Mouse (Mus musculus): ENCODE measurements around the gene Wwox. TPM values are rescaled to one million over a fixed set of nuclear protein-coding genes. Genes with fewer than 3 reads are reported as not detected.

Gene Wwox
- polyA plus RNA-seq, 1 experiment from 2014 or later = 10.5 TPM

DNA sequence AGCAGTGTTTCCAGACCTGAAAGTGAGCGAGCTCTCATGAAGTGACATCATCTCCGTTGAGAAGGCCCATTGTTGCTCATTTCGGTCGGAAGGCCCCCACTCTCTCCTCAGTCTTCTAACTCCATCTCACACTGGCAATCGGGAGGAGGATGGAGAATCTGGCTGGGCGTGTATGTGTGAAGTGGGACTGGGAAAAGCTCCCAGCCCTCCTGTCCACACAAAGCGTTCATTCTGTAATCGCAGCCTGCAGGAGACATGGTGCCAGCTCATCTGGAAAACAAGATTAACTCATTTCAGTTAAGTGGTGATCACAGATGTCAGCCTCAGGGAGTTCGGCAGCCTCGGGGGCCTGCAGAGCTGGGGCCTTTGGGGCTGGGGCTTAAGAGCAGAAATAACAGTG lies 497.4 kb downstream of the Wwox start:
- H3K36me3 ChIP-seq = no peaks in the 10 kb centered on the region
- H3K27ac ChIP-seq = no peak overlapping the region
- WGBS = 9% methylated on average over 10 of the region's 10 CpGs
- ATAC-seq (ENCODE audit: insufficient number of reproducible peaks, insufficient read depth, low FRiP score, low TSS enrichment) = no peak
- H3K27me3 ChIP-seq = no peaks in the 10 kb centered on the region
- no peak overlapping the region for H3K4me2 ChIP-seq (replicated peaks)
- no peaks in the 10 kb centered on the region for H3K9me3 ChIP-seq
- H3K4me1 ChIP-seq = peaks cover 6% of the 10 kb centered on the region
- no peak overlapping the region for H3K9ac ChIP-seq
- H3K4me3 ChIP-seq = no peak overlapping the region

DNA sequence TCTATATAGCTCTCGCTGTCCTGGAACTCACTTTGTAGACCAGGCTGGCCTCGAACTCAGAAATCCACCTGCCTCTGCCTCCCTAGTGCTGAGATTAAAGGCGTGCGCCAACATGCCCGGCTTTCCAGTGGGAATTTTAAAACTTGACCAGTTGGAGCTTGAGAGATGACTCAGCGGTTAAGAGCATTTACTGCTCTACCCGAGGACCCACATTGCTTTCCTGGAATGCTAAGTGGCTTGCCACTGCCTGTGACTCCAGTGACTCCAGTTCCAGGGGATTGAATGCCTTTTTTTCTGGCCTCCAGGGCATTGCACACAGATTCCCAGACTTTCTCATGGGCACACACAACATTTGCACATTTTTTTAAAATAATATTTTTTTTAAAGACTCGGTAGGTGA lies 499.9 kb downstream of the Wwox start:
- Histone ChIP-seq H3K9me3 (no peaks in the 10 kb centered on the region), H3K9ac (no peak overlapping the region), H3K27ac (no peak overlapping the region), H3K4me1 (no peaks in the 10 kb centered on the region), H3K4me2 (replicated peaks) (no peak overlapping the region), H3K36me3 (no peaks in the 10 kb centered on the region), H3K27me3 (no peaks in the 10 kb centered on the region), H3K4me3 (no peak overlapping the region)
- ATAC-seq (ENCODE audit: insufficient number of reproducible peaks, insufficient read depth, low FRiP score, low TSS enrichment) = no peak
- 85% methylated on average over 8 of the region's 8 CpGs for WGBS

DNA sequence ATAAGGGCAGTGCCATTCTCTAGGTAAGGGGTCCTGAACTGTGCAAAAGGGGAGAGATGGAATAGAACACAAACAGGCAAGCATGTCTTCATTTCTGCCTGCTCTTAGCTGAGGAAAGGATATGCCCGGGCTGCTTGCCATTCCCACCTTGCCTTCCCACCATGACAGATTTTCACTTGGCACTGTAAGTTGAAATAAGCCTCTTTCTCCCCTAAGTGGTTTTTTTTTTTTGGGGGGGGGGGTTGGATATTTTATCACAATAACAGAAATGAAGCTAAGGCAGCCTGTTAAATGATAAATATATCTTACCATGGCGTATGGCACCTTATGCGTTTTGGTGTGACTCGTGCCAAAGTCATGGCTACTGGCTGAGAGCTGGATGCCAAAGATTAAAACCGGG lies 501.6 kb downstream of the Wwox start:
- Histone ChIP-seq H3K4me1 (no peaks in the 10 kb centered on the region), H3K36me3 (no peaks in the 10 kb centered on the region), H3K4me3 (no peak overlapping the region), H3K27ac (no peak overlapping the region), H3K4me2 (replicated peaks) (no peak overlapping the region), H3K9me3 (no peaks in the 10 kb centered on the region), H3K27me3 (no peaks in the 10 kb centered on the region), H3K9ac (no peak overlapping the region)
- no peak for ATAC-seq (ENCODE audit: insufficient number of reproducible peaks, insufficient read depth, low FRiP score, low TSS enrichment)
- whole genome bisulfite sequencing = 91% methylated on average over 5 of the region's 5 CpGs

DNA sequence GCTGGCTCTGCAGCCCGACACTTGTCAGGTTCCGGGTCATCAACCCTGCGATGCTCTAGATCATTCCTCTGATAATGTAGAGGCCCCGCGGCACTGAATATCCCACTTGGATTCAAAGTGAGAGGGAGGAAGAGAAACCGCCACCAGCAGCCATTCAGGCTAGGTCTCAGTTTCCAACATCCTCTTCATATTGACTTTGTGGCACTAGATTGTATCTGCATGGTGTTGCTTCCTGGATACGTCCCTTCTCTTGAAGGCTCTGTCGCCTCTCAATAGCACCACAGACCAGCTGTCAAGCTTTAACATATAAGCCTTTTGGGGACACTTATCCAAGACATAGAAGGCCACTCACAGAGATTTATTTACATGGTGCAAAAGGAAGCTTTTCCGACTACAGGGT lies 502.2 kb downstream of the Wwox start:
- Histone ChIP-seq H3K36me3 (no peaks in the 10 kb centered on the region), H3K4me2 (replicated peaks) (no peak overlapping the region), H3K4me1 (no peaks in the 10 kb centered on the region), H3K4me3 (no peak overlapping the region), H3K9ac (no peak overlapping the region), H3K27ac (no peak overlapping the region), H3K27me3 (no peaks in the 10 kb centered on the region), H3K9me3 (no peaks in the 10 kb centered on the region)
- 81% methylated on average over 9 of the region's 9 CpGs for WGBS
- no peak for ATAC-seq (ENCODE audit: insufficient number of reproducible peaks, insufficient read depth, low FRiP score, low TSS enrichment)

DNA sequence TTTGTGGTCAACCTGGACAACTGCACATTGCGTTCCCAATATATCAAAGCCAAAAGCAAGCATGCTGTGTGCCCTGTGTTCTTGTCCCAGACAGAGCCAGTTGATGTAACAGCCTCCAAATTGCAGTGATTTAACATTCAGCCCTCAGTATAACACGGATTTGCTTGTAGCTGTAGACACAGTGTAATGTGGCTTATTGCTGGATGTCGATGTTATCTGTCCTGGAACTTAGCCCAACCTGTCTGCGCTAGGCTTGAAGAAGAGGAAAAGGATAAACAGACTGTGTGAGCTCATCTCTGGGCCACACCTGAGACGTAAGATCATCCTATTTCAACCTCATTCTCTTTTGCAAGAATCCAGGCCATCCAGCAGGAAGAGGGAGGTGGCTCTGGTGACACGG lies 508.5 kb downstream of the Wwox start:
- Histone ChIP-seq H3K4me3 (no peak overlapping the region), H3K36me3 (no peaks in the 10 kb centered on the region), H3K4me2 (replicated peaks) (no peak overlapping the region), H3K4me1 (no peaks in the 10 kb centered on the region), H3K27ac (no peak overlapping the region), H3K9ac (no peak overlapping the region), H3K9me3 (no peaks in the 10 kb centered on the region), H3K27me3 (no peaks in the 10 kb centered on the region)
- 74% methylated on average over 6 of the region's 6 CpGs for WGBS
- ATAC-seq (ENCODE audit: insufficient number of reproducible peaks, insufficient read depth, low FRiP score, low TSS enrichment) = no peak

DNA sequence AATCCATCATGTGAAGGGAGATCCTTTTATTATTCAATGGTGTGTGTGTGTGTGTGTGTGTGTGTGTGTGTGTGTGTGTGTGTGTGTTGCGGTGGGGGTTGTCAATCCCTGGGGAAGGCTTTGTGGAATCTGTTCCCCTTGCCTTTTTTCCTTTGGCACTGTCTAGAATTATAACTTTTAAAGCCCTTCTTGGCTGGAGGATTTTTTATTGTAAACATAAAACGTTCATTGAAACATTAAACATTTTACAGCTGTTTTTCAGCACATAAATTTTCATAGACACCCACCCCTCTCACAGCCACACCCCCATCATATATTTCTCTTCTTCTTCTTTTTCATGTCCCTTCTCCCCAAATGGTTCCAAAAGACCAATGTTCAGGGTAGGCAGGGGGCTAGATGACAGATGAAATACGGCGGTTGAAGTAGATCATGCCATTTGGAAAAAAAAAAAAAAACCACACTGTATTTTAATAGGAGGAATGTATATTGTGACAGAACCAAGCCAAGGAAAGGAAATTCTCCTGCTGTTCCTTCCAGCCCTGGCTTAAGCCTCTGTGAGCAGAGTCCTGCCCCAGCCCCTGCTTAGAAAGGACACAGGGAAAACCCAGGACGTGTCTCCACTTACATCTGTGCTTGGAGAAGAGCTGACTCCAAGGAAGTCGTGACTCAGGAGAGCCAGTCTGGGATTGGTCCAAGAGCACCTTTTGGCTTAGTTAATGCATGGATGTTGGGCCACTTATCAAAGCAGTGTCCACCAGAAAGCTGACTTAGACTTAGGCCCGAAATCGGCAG lies 517.1 kb downstream of the Wwox start:
- H3K9me3 ChIP-seq = no peaks in the 10 kb centered on the region
- no peaks in the 10 kb centered on the region for H3K36me3 ChIP-seq
- no peak overlapping the region for H3K9ac ChIP-seq
- 68% methylated on average over 8 of the region's 8 CpGs for WGBS
- H3K4me1 ChIP-seq = peaks cover 4% of the 10 kb centered on the region
- no peaks in the 10 kb centered on the region for H3K27me3 ChIP-seq
- H3K4me2 ChIP-seq (replicated peaks) = no peak overlapping the region
- ATAC-seq (ENCODE audit: insufficient number of reproducible peaks, insufficient read depth, low FRiP score, low TSS enrichment) = no peak
- H3K4me3 ChIP-seq = no peak overlapping the region
- no peak overlapping the region for H3K27ac ChIP-seq

DNA sequence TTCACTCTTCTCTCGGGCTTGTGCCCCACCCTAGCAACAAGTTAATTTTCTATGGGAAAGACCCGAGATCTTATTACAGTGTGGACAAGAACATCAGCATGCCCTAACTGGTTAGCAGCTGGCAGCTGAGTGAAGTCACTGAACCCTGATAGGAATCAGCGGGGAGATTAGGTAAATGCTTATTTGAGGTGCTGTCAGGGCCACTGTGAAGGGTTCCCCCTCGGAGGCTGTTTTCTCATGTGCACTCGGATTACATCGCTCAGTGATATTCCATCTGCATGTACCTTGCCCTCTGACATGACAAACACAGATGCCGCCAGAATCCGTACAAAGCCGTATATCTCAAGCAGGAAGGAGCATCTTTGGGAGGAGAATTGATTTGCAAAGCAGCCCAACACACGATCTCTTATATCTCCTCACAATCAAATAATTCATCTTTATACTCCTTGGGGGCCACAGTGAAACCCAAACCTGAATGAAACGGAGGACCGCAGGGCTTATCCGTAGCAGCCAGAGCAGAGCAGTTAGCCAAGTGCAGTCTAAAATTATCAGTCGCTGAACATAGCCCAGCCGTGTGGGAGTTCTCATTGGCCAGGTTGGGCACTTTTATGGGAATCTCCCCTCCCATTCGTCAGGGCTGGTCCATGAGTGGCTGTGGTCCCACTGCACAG lies 519.1 kb downstream of the Wwox start:
- Histone ChIP-seq H3K4me3 (no peak overlapping the region), H3K9ac (no peak overlapping the region), H3K36me3 (no peaks in the 10 kb centered on the region), H3K4me1 (peaks cover 4% of the 10 kb centered on the region), H3K27me3 (no peaks in the 10 kb centered on the region), H3K4me2 (replicated peaks) (no peak overlapping the region), H3K27ac (no peak overlapping the region), H3K9me3 (no peaks in the 10 kb centered on the region)
- no peak for ATAC-seq (ENCODE audit: insufficient number of reproducible peaks, insufficient read depth, low FRiP score, low TSS enrichment)
- WGBS = 55% methylated on average over 16 of the region's 16 CpGs

DNA sequence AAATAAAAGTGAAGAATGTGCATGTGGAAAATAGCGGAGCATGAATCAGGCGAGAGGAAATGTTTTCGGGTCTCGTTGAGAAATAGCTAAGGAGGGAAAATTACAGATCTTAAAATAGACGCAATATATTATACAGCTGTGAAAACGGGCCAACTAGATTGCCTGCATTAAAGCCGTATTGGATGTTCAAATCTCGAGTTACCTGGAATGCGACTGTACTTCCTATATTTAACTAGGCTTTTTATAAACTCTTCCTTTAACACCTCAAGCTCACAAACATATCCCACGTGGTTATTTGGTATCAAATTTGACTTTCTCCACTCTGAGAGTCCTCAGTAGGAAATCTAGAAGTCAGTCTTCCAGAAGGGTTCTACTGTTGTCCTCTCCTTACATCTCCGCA lies 520.0 kb downstream of the Wwox start:
- WGBS = 81% methylated on average over 11 of the region's 11 CpGs
- no peaks in the 10 kb centered on the region for H3K9me3 ChIP-seq
- ATAC-seq (ENCODE audit: insufficient number of reproducible peaks, insufficient read depth, low FRiP score, low TSS enrichment) = no peak

DNA sequence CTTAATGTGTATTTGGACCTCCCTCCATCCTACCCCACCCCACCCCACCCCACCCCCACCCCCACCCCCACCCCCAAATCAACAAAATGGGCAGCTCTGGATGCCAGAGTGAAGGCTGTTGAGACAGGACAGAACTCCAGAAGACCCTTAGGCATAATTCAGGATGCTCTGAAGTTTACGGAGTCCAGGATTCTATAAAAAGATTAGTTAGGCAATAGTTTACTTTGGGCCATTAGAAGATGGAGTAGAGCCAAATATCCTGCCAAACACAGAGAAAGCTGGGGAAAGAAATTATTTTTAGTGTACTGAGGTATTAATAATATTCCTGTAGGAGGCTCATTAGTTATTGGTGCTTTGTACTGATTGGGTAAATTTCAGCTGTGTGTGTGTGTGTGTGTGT lies 523.0 kb downstream of the Wwox start:
- no peak for ATAC-seq (ENCODE audit: insufficient number of reproducible peaks, insufficient read depth, low FRiP score, low TSS enrichment)
- H3K27me3 ChIP-seq = no peaks in the 10 kb centered on the region
- no peak overlapping the region for H3K27ac ChIP-seq
- H3K4me2 ChIP-seq (replicated peaks) = no peak overlapping the region
- no peaks in the 10 kb centered on the region for H3K36me3 ChIP-seq
- no peaks in the 10 kb centered on the region for H3K9me3 ChIP-seq
- H3K4me1 ChIP-seq = peaks cover 4% of the 10 kb centered on the region
- 95% methylated on average over 1 of the region's 1 CpGs for WGBS
- H3K9ac ChIP-seq = no peak overlapping the region
- H3K4me3 ChIP-seq = no peak overlapping the region

More for the DNA sequence above, 520.0 kb downstream of the Wwox start:
- Histone ChIP-seq H3K27ac (no peak overlapping the region), H3K4me1 (peaks cover 4% of the 10 kb centered on the region), H3K4me3 (no peak overlapping the region), H3K4me2 (replicated peaks) (no peak overlapping the region), H3K36me3 (no peaks in the 10 kb centered on the region), H3K27me3 (no peaks in the 10 kb centered on the region), H3K9ac (no peak overlapping the region)

DNA sequence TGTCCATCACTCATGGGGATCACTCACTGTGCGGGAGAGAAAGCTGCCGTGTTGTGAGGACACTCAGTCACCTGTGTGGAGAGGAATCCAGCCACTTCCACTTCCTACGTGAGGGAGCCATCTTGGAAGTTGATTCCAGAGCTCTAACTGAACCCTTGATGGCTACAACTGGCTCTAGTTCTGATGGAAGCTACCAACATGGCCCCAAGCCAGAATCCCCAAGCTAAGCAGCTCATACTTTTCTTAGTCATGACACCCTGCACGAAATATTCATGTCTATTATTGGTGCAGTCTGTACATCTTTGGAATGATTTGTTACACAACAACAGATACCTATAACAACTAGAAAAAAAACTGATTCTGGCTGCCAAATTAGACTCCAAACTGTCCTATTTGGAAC lies 523.8 kb downstream of the Wwox start:
- WGBS = 87% methylated on average over 4 of the region's 4 CpGs
- Histone ChIP-seq H3K4me1 (peaks cover 4% of the 10 kb centered on the region), H3K9ac (no peak overlapping the region), H3K4me2 (replicated peaks) (no peak overlapping the region), H3K27ac (no peak overlapping the region), H3K36me3 (no peaks in the 10 kb centered on the region), H3K4me3 (no peak overlapping the region), H3K27me3 (no peaks in the 10 kb centered on the region), H3K9me3 (no peaks in the 10 kb centered on the region)
- ATAC-seq (ENCODE audit: insufficient number of reproducible peaks, insufficient read depth, low FRiP score, low TSS enrichment) = no peak

DNA sequence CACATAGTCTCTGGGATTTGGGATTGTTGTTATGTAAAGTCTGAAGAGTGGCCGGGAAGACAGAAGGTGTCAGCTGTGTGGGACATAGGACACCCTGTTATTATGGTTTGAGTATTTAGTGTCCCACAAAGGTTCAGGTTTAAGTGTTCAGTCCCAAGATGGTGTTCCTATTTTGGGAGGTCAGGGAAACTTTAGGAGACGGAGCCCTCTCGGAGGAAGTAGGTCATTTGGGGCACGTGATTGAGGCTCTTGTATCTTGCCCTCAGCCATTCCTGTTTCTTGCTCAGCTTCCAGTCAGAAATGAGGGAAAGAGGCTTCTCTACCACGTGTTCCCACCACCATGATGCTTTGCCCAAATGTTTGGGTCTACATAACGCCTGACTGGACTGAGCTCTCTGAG lies 524.8 kb downstream of the Wwox start:
- Histone ChIP-seq H3K4me2 (replicated peaks) (no peak overlapping the region), H3K9ac (no peak overlapping the region), H3K27me3 (no peaks in the 10 kb centered on the region), H3K4me3 (no peak overlapping the region), H3K27ac (no peak overlapping the region), H3K9me3 (peaks cover 3% of the 10 kb centered on the region; the same call in 1 of the 2 replicates), H3K36me3 (no peaks in the 10 kb centered on the region), H3K4me1 (no peaks in the 10 kb centered on the region)
- ATAC-seq (ENCODE audit: insufficient number of reproducible peaks, insufficient read depth, low FRiP score, low TSS enrichment) = no peak
- WGBS = 85% methylated on average over 6 of the region's 6 CpGs

DNA sequence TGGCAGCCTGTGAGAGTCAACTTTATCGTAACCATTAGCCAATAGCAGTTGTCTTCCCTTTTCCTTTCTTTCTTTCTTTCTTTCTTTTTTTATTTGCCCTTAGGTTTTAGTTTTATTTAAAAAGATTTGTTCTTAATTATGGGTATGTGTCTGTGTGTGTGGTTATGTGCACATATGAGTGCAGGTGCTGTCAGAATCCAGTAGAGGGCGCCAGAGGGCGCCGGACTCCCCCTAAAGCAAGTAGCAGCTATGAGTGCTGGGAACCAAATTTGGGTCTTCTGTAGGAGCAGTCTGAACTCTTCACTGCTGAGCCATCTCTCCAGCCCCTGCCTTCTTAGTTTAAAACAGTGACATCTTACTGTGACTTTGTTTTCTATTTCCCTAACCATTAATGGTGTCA lies 529.4 kb downstream of the Wwox start:
- H3K36me3 ChIP-seq = no peaks in the 10 kb centered on the region
- peaks cover 3% of the 10 kb centered on the region; the same call in 1 of the 2 replicates for H3K9me3 ChIP-seq
- no peak overlapping the region for H3K9ac ChIP-seq
- no peak overlapping the region for H3K4me3 ChIP-seq
- H3K27ac ChIP-seq = no peak overlapping the region
- WGBS = 81% methylated on average over 4 of the region's 4 CpGs
- no peak overlapping the region for H3K4me2 ChIP-seq (replicated peaks)
- no peak for ATAC-seq (ENCODE audit: insufficient number of reproducible peaks, insufficient read depth, low FRiP score, low TSS enrichment)
- no peaks in the 10 kb centered on the region for H3K4me1 ChIP-seq
- no peaks in the 10 kb centered on the region for H3K27me3 ChIP-seq
